In genomic region chr3:94952806-94953205, GRCm38 (mm10) we compare ENCODE assay signal across 7 mouse cellular contexts. TPM values are rescaled to one million over a fixed set of nuclear protein-coding genes. Genes with fewer than 3 reads are reported as not detected.
A peak's percentile ranks its signal among the peaks of the same experiment; 100 is the strongest.
DNase-seq lines count a peak whose midpoint lies in the region; ATAC-seq and TF ChIP-seq lines count a peak whose summit lies in the region.

No protein-coding gene starts in this region.

- WGBS in embryonic facial prominence, embryonic 13.5 days = 34% methylated on average over 5 of the region's 5 CpGs
- WGBS in intestine, postnatal 0 days = 43% methylated on average over 5 of the region's 5 CpGs
- WGBS in lung, embryonic 16.5 days = 51% methylated on average over 5 of the region's 5 CpGs

- no peak for ATAC-seq in embryonic facial prominence, embryonic 13.5 days (ENCODE audit: insufficient number of reproducible peaks, insufficient read depth, low FRiP score, low TSS enrichment, low read depth)
- peak; percentile 35; the same call in 1 of the 2 replicates for ATAC-seq in intestine, postnatal 0 days
- peak; percentile 56 for ATAC-seq in lung, embryonic 16.5 days (ENCODE audit: low read depth)

- peak; percentile 57 for DNase-seq in 3T3-L1 (ENCODE audit: low read depth, low spot score)
- peak; percentile 23 to 39 for DNase-seq in CD8-positive naive resting alpha-beta T cell, adult 2 months (ENCODE audit: low read depth in 2 of 2, low spot score in 2 of 2)
- DNase-seq in splenic B cell, adult 2 months (ENCODE audit: low read depth, low spot score) = peak; percentile 82
- no peak for DNase-seq in layer of hippocampus, adult 11-12 months (ENCODE audit: low spot score)

- peak overlapping the region; percentile 73 for H3K4me3 ChIP-seq in embryonic facial prominence, embryonic 13.5 days
- H3K4me3 ChIP-seq in intestine, postnatal 0 days (ENCODE audit: low read depth, low read length) = peak overlapping the region; percentile 83
- H3K4me3 ChIP-seq in lung, embryonic 16.5 days (ENCODE audit: low read length) = peak overlapping the region; percentile 83

- H3K9ac ChIP-seq in embryonic facial prominence, embryonic 13.5 days = 0 out of 2 replicates have a peak overlapping the region, but pooled peaks have one; percentile 21
- H3K9ac ChIP-seq in intestine, postnatal 0 days (ENCODE audit: low read depth, low read length) = peak overlapping the region; percentile 43; the same call in 1 of the 2 replicates
- H3K9ac ChIP-seq in lung, embryonic 16.5 days (ENCODE audit: low read length) = no peak overlapping the region

- H3K27me3 ChIP-seq in embryonic facial prominence, embryonic 13.5 days = no peaks in the 10 kb centered on the region
- no peaks in the 10 kb centered on the region for H3K27me3 ChIP-seq in intestine, postnatal 0 days (replicated peaks; ENCODE audit: control insufficient read depth, insufficient read depth, low read length)
- H3K27me3 ChIP-seq in lung, embryonic 16.5 days (ENCODE audit: control insufficient read depth, insufficient read depth, low read depth, low read length) = no peaks in the 10 kb centered on the region
- H3K27me3 ChIP-seq in splenic B cell, adult 2 months (ENCODE audit: control insufficient read depth, insufficient read depth, low read length, poor library complexity, severe bottlenecking) = no peaks in the 10 kb centered on the region

- peaks cover 25% of the 10 kb centered on the region for H3K36me3 ChIP-seq in embryonic facial prominence, embryonic 13.5 days
- H3K36me3 ChIP-seq in intestine, postnatal 0 days (ENCODE audit: control insufficient read depth, insufficient read depth) = peaks cover 17% of the 10 kb centered on the region
- H3K36me3 ChIP-seq in lung, embryonic 16.5 days (ENCODE audit: control insufficient read depth, insufficient read depth, low read length) = peaks cover 21% of the 10 kb centered on the region
- peaks cover 8% of the 10 kb centered on the region for H3K36me3 ChIP-seq in splenic B cell, adult 2 months (ENCODE audit: control insufficient read depth, insufficient read depth, low read length, poor library complexity, severe bottlenecking)

- H3K9me3 ChIP-seq in embryonic facial prominence, embryonic 13.5 days = no peaks in the 10 kb centered on the region
- no peaks in the 10 kb centered on the region for H3K9me3 ChIP-seq in intestine, postnatal 0 days (ENCODE audit: control insufficient read depth)
- no peaks in the 10 kb centered on the region for H3K9me3 ChIP-seq in lung, embryonic 16.5 days (ENCODE audit: control insufficient read depth, low read length)

- TF ChIP-seq CTCF in intestine, postnatal 0 days (IDR thresholded peaks at IDR 0.05; ENCODE audit: low read depth) = peak; percentile 13; the same call in 1 of the 2 replicates

- H3K4me1 ChIP-seq in embryonic facial prominence, embryonic 13.5 days = peaks cover 20% of the 10 kb centered on the region
- no peaks in the 10 kb centered on the region for H3K4me1 ChIP-seq in intestine, postnatal 0 days (replicated peaks; ENCODE audit: control insufficient read depth, insufficient read depth, low read length)
- peaks cover 18% of the 10 kb centered on the region for H3K4me1 ChIP-seq in lung, embryonic 16.5 days (replicated peaks; ENCODE audit: control insufficient read depth, insufficient read depth, low read length)

- H3K27ac ChIP-seq in embryonic facial prominence, embryonic 13.5 days = peak overlapping the region; percentile 95
- H3K27ac ChIP-seq in intestine, postnatal 0 days (ENCODE audit: low read depth, low read length) = peak overlapping the region; percentile 83; the same call in 1 of the 2 replicates
- H3K27ac ChIP-seq in lung, embryonic 16.5 days (ENCODE audit: low read length) = peak overlapping the region; percentile 97

- peak overlapping the region; percentile 63 for H3K4me2 ChIP-seq in embryonic facial prominence, embryonic 13.5 days
- peak overlapping the region; percentile 85 for H3K4me2 ChIP-seq in intestine, postnatal 0 days (replicated peaks; ENCODE audit: low read depth)
- H3K4me2 ChIP-seq in lung, embryonic 16.5 days (ENCODE audit: low read depth, low read length) = peak overlapping the region; percentile 55

RNA-seq across cellular contexts. Expression of gene Rfx5, which starts 1.1 kb away (rescaled TPM):
- polyA plus RNA-seq in embryonic facial prominence, embryonic 13.5 days (2015; fragmentation: Nextera tagmentation; extraction: Ambion mirVana) = 10.8 and 11.3 TPM in 2 replicates
- 2.6 and 3.9 TPM in 2 replicates for polyA plus RNA-seq in intestine, postnatal 0 days (2015; fragmentation: Nextera tagmentation; extraction: Ambion mirVana)
- polyA plus RNA-seq in lung, embryonic 16.5 days (2015; fragmentation: Nextera tagmentation; extraction: Ambion mirVana) = 8.9 and 10.0 TPM in 2 replicates

RNA-seq across cellular contexts. Expression of gene Selenbp1, which starts 19.9 kb away (rescaled TPM):
- polyA plus RNA-seq in embryonic facial prominence, embryonic 13.5 days (2015; fragmentation: Nextera tagmentation; extraction: Ambion mirVana) = 18.9 and 25.2 TPM in 2 replicates
- 61.7 and 71.6 TPM in 2 replicates for polyA plus RNA-seq in intestine, postnatal 0 days (2015; fragmentation: Nextera tagmentation; extraction: Ambion mirVana)
- 341 and 430 TPM in 2 replicates for polyA plus RNA-seq in lung, embryonic 16.5 days (2015; fragmentation: Nextera tagmentation; extraction: Ambion mirVana)

RNA-seq across cellular contexts. Expression of gene Pi4kb, which starts 21.7 kb away (rescaled TPM):
- 23.4 and 26.5 TPM in 2 replicates for polyA plus RNA-seq in embryonic facial prominence, embryonic 13.5 days (2015; fragmentation: Nextera tagmentation; extraction: Ambion mirVana)
- 10.5 and 11.6 TPM in 2 replicates for polyA plus RNA-seq in intestine, postnatal 0 days (2015; fragmentation: Nextera tagmentation; extraction: Ambion mirVana)
- polyA plus RNA-seq in lung, embryonic 16.5 days (2015; fragmentation: Nextera tagmentation; extraction: Ambion mirVana) = 25.1 and 25.7 TPM in 2 replicates
